Mouse (Mus musculus): ENCODE data around the gene Kirrel2. TPM values are rescaled to one million over a fixed set of nuclear protein-coding genes. Genes with fewer than 3 reads are reported as not detected.
"Not testable (repeated sequence)": the region's sequence is repeated elsewhere in the genome, so short reads cannot be mapped to it uniquely, and the experiment has no call there.

The Kirrel2 gene
- polyA plus RNA-seq, 1 experiment: 9.4 TPM

DNA sequence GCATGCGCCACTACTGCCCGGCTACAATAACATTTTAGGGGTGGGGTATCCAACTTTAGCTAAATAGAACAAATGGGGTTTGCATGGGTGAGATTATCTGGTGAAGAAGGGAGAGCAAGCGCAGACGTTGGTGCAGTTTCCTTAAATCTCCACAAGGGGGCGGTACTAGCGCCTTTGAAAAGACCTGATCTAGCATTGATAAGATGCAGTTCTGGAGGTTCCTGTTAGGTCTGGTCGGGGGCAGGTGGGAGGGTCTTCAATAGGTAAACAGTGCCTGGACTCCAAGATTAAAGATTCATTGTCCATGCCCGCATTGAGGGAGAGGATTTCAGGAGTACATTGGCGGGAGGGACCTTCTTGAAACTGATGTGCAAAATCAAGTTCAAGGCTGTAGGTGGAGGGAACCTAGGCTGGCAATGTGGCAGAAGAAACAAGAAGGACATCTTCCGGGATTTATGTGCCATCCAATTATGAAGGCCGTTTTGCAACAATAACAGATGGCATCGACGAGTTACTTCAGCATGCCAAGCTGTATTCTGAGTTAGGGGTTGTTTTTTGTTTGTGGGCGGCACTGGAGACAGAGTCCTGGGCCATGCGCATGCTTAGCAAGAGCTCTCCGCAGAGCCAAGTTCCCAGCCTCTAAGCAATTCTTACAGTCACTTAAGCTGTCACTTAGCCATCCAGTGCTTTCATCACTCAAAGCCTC lies 32.9 kb upstream of the Kirrel2 start:
- H3K9me3 ChIP-seq (replicated peaks; ENCODE audit: control insufficient read depth, insufficient read depth, low read length, poor library complexity, severe bottlenecking): no peaks in the 10 kb centered on the region
- H3K36me3 ChIP-seq (ENCODE audit: control insufficient read depth, insufficient read depth, low read length, poor library complexity, severe bottlenecking): no peaks in the 10 kb centered on the region
- no peaks in the 10 kb centered on the region for H3K4me1 ChIP-seq (ENCODE audit: control insufficient read depth, insufficient read depth, low read length)
- peak overlapping the region; percentile 36; the same call in 1 of the 2 replicates for H3K4me3 ChIP-seq (ENCODE audit: low read depth, low read length)
- TF ChIP-seq EP300 (IDR thresholded peaks at IDR 0.05; ENCODE audit: insufficient read depth, low read depth, low read length) (no peak), CTCF (IDR thresholded peaks at IDR 0.05; ENCODE audit: low read depth, low read length) (peak; percentile 56), POLR2A (IDR thresholded peaks at IDR 0.05; ENCODE audit: insufficient read depth, low read length) (no peak)
- H3K27ac ChIP-seq (ENCODE audit: insufficient read depth, low read length): no peak overlapping the region
- no peaks in the 10 kb centered on the region for H3K27me3 ChIP-seq (ENCODE audit: control insufficient read depth, insufficient read depth, low read length, poor library complexity, severe bottlenecking)
- peak overlapping the region; percentile 59 for H3K9ac ChIP-seq (ENCODE audit: low read depth, poor library complexity, severe bottlenecking)

DNA sequence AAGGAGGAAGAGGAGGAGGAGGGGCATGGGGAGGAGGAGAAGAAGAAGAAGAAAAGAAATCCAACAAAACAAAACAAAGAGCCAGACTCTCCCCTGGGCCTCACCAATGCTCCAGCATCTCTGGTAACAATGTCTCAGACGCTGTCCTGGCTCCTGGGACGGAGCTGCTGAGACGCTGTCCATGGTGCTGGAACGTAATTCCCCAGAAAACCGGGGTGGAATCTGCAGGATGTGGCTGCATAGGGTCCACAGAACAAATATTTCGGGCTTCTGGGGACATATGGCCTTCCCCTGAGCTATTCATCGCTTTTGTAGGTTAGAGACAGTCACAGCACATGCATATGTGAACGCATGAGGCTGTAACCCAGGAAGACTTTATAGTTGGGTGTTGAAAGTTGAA lies 26.8 kb upstream of the Kirrel2 start:
- Histone ChIP-seq H3K9me3 (replicated peaks; ENCODE audit: control insufficient read depth, insufficient read depth, low read length, poor library complexity, severe bottlenecking) (no peaks in the 10 kb centered on the region), H3K9ac (ENCODE audit: low read depth, poor library complexity, severe bottlenecking) (no peak overlapping the region), H3K4me3 (ENCODE audit: low read depth, low read length) (no peak overlapping the region), H3K27me3 (ENCODE audit: control insufficient read depth, insufficient read depth, low read length, poor library complexity, severe bottlenecking) (no peaks in the 10 kb centered on the region), H3K36me3 (ENCODE audit: control insufficient read depth, insufficient read depth, low read length, poor library complexity, severe bottlenecking) (peaks cover 9% of the 10 kb centered on the region; the same call in 1 of the 2 replicates), H3K27ac (ENCODE audit: insufficient read depth, low read length) (no peak overlapping the region), H3K4me1 (ENCODE audit: control insufficient read depth, insufficient read depth, low read length) (no peaks in the 10 kb centered on the region)
- TF ChIP-seq EP300 (IDR thresholded peaks at IDR 0.05; ENCODE audit: insufficient read depth, low read depth, low read length) (no peak), CTCF (IDR thresholded peaks at IDR 0.05; ENCODE audit: low read depth, low read length) (no peak), POLR2A (IDR thresholded peaks at IDR 0.05; ENCODE audit: insufficient read depth, low read length) (no peak)

DNA sequence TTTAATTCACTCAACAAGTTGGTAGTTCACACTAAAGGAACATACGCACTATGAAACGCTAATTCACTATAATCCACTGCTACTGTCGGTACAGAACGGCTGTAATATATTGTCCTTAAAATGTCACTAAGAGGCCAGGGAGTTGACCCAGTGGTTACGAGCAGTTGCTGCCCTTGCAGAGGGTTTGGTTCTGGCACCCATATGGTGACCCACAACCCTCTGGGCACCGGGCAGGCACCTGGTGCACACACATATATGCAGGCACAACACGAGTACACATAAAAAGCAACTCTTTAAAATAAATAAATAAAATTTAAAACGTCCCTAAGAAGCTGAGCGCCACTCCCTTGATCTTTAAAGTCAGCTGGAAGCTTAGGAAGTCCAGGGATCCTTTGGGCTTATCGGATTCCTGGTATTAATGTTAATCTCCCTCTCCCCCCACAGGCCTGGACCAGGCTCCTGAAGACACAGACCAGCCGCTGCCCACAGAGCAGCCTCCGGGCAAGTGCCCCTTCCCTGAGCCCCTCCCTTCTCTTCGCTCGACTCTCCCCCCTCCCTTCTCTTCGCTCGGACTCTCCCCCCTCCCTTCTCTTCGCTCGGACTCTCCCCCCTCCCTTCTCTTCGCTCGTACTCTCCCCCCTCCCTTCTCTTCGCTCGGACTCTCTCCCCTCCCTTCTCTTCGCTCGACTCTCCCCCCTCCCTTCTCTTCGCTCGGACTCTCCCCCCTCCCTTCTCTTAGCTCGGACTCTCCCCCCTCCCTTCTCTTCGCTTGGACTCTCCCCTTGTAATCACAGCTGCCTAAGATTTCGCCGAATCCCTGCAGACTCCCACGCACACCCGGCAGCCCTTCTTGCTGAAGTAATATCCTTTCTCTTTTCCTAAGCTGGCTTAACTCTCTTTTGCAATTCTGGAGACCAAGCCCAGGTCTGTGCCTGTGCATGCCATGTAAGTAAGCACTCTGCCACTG lies 20.2 kb upstream of the Kirrel2 start:
- Histone ChIP-seq H3K9me3 (replicated peaks; ENCODE audit: control insufficient read depth, insufficient read depth, low read length, poor library complexity, severe bottlenecking) (no peaks in the 10 kb centered on the region), H3K27me3 (ENCODE audit: control insufficient read depth, insufficient read depth, low read length, poor library complexity, severe bottlenecking) (no peaks in the 10 kb centered on the region), H3K27ac (ENCODE audit: insufficient read depth, low read length) (no peak overlapping the region), H3K4me1 (ENCODE audit: control insufficient read depth, insufficient read depth, low read length) (no peaks in the 10 kb centered on the region), H3K4me3 (ENCODE audit: low read depth, low read length) (no peak overlapping the region), H3K36me3 (ENCODE audit: control insufficient read depth, insufficient read depth, low read length, poor library complexity, severe bottlenecking) (peaks cover 34% of the 10 kb centered on the region), H3K9ac (ENCODE audit: low read depth, poor library complexity, severe bottlenecking) (no peak overlapping the region)
- TF ChIP-seq EP300 (IDR thresholded peaks at IDR 0.05; ENCODE audit: insufficient read depth, low read depth, low read length): no peak
- TF ChIP-seq POLR2A (IDR thresholded peaks at IDR 0.05; ENCODE audit: insufficient read depth, low read length): no peak
- no peak for TF ChIP-seq CTCF (IDR thresholded peaks at IDR 0.05; ENCODE audit: low read depth, low read length)

DNA sequence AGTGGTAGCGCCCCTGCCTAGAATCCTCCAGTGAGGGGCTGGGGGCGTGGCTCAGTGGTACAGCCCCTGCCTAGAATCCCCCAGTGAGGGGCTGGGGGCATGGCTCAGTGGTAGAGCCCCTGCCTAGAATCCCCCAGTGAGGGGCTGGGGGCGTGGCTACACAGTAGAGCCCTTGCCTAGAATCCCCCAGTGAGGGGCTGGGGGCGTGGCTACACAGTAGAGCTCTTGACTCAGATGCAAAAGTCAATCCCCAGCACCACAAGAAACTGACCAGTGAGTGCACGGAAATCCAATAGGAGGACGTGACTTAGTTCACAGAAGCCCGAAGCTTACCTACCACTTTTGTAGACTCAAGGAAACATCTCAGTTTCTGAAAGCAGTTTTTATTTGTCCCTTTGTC lies 18.6 kb upstream of the Kirrel2 start:
- not testable (repeated sequence) for H3K9ac ChIP-seq (ENCODE audit: low read depth, poor library complexity, severe bottlenecking); H3K9me3 ChIP-seq (replicated peaks; ENCODE audit: control insufficient read depth, insufficient read depth, low read length, poor library complexity, severe bottlenecking)
- H3K36me3 ChIP-seq (ENCODE audit: control insufficient read depth, insufficient read depth, low read length, poor library complexity, severe bottlenecking): peaks cover 33% of the 10 kb centered on the region

DNA sequence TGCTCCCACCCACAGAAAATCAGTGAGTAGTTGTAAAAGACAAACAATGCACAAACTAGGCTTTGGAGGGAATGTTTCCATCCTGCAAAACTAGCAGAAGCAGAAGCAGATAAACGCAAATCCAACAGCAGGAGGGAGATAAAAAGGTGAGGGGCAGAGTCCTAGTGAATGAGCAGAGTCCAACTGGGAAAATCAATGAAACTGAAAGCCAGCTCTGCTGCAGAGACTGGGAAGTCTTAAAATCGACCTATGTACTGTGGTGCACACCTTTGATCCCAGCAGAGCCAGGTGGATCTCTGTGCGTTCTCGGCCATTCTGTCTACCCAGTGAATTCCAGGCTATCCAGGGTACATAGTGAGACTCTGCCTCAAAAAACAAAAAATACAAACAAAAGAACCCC lies 17.5 kb upstream of the Kirrel2 start:
- Histone ChIP-seq H3K9ac (ENCODE audit: low read depth, poor library complexity, severe bottlenecking) (no peak overlapping the region), H3K4me3 (ENCODE audit: low read depth, low read length) (no peak overlapping the region), H3K4me1 (ENCODE audit: control insufficient read depth, insufficient read depth, low read length) (no peaks in the 10 kb centered on the region), H3K27ac (ENCODE audit: insufficient read depth, low read length) (no peak overlapping the region), H3K27me3 (ENCODE audit: control insufficient read depth, insufficient read depth, low read length, poor library complexity, severe bottlenecking) (no peaks in the 10 kb centered on the region), H3K36me3 (ENCODE audit: control insufficient read depth, insufficient read depth, low read length, poor library complexity, severe bottlenecking) (peaks cover 42% of the 10 kb centered on the region), H3K9me3 (replicated peaks; ENCODE audit: control insufficient read depth, insufficient read depth, low read length, poor library complexity, severe bottlenecking) (no peaks in the 10 kb centered on the region)
- TF ChIP-seq EP300 (IDR thresholded peaks at IDR 0.05; ENCODE audit: insufficient read depth, low read depth, low read length): no peak
- no peak for TF ChIP-seq POLR2A (IDR thresholded peaks at IDR 0.05; ENCODE audit: insufficient read depth, low read length)
- no peak for TF ChIP-seq CTCF (IDR thresholded peaks at IDR 0.05; ENCODE audit: low read depth, low read length)

More for the DNA sequence above, 18.6 kb upstream of the Kirrel2 start:
- not testable (repeated sequence) for H3K27ac ChIP-seq (ENCODE audit: insufficient read depth, low read length); H3K4me3 ChIP-seq (ENCODE audit: low read depth, low read length); H3K4me1 ChIP-seq (ENCODE audit: control insufficient read depth, insufficient read depth, low read length); H3K27me3 ChIP-seq (ENCODE audit: control insufficient read depth, insufficient read depth, low read length, poor library complexity, severe bottlenecking)

DNA sequence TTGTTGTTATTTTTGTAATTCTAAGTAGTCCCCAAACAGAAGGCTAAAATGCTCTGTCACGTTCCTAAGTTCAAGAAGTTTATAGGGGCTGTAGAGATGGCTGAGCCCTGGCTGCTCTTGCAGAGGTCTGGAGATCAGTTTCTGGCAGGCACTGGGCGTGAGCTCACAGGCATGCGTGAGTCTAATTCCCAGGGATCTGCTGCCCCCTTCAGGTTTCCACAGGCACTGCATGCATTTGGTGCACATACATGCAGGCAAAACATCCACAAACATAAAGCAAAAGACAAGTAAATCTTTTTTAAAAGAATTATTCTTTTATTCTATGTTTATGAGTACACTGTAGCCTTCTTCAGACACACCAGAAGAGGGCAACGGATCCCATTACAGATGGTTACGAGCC lies 14.9 kb upstream of the Kirrel2 start:
- Histone ChIP-seq H3K27ac (ENCODE audit: insufficient read depth, low read length) (no peak overlapping the region), H3K4me3 (ENCODE audit: low read depth, low read length) (no peak overlapping the region), H3K36me3 (ENCODE audit: control insufficient read depth, insufficient read depth, low read length, poor library complexity, severe bottlenecking) (peaks cover 42% of the 10 kb centered on the region), H3K4me1 (ENCODE audit: control insufficient read depth, insufficient read depth, low read length) (peaks cover 2% of the 10 kb centered on the region), H3K9me3 (replicated peaks; ENCODE audit: control insufficient read depth, insufficient read depth, low read length, poor library complexity, severe bottlenecking) (no peaks in the 10 kb centered on the region), H3K9ac (ENCODE audit: low read depth, poor library complexity, severe bottlenecking) (no peak overlapping the region), H3K27me3 (ENCODE audit: control insufficient read depth, insufficient read depth, low read length, poor library complexity, severe bottlenecking) (no peaks in the 10 kb centered on the region)
- TF ChIP-seq CTCF (IDR thresholded peaks at IDR 0.05; ENCODE audit: low read depth, low read length) (peak; percentile 80), POLR2A (IDR thresholded peaks at IDR 0.05; ENCODE audit: insufficient read depth, low read length) (no peak), EP300 (IDR thresholded peaks at IDR 0.05; ENCODE audit: insufficient read depth, low read depth, low read length) (no peak)
